Mouse (Mus musculus) CD4-positive, CD25-positive, alpha-beta regulatory T cell, adult 4 months (primary cell): ENCODE results near the gene Hist1h2bg. TPM values are rescaled to one million over a fixed set of nuclear protein-coding genes. Genes with fewer than 3 reads are reported as not detected.

Experiments
- polyA plus RNA-seq, 2 experiments: library from polyadenylated mRNA; unstranded; fragments of 100-300 nt; shearing (Covaris generic); gene quantifications; one replicate each; pipeline ENCODE4 v1.2.1; 2017

The Hist1h2bg gene
- polyA plus RNA-seq, 2 experiments from 2014 or later: 8.0 to 8.6 TPM

Other genes starting within 250 kb of the Hist1h2bg start
- 10 to 100 TPM; 29.6 to 34.2 TPM for gene Zfp322a, start 202.2 kb upstream of the Hist1h2bg start, polyA plus RNA-seq
- 10 to 100 TPM; 12.4 to 14.5 TPM for gene Abt1, start 147.5 kb upstream of the Hist1h2bg start, polyA plus RNA-seq
- not detected for gene Btn1a1, start 105.5 kb upstream of the Hist1h2bg start, polyA plus RNA-seq
- gene Btn2a2, start 82.5 kb upstream of the Hist1h2bg start, polyA plus RNA-seq: not detected
- 10 to 100 TPM in 1 of 2 experiments, 1 to 10 TPM in 1; 9.5 to 10.8 TPM for gene Hist1h4h, start 40.3 kb upstream of the Hist1h2bg start, polyA plus RNA-seq
- 1 to 10 TPM in 1 of 2 experiments, not detected in 1; 2.7 TPM for gene Hist1h2af, start 37.5 kb upstream of the Hist1h2bg start, polyA plus RNA-seq
- gene Hist1h3g, start 36.0 kb upstream of the Hist1h2bg start, polyA plus RNA-seq: not detected
- gene Hist1h2bh, start 28.0 kb upstream of the Hist1h2bg start, polyA plus RNA-seq: under 1 TPM; 0.41 to 0.66 TPM
- not detected for gene Hist1h3f, start 27.3 kb upstream of the Hist1h2bg start, polyA plus RNA-seq
- 1 to 10 TPM in 1 of 2 experiments, not detected in 1; 1.1 TPM for gene Hist1h4f, start 19.7 kb upstream of the Hist1h2bg start, polyA plus RNA-seq
- gene Hist1h1d, start 18.1 kb upstream of the Hist1h2bg start, polyA plus RNA-seq: under 1 TPM; 0.18 to 0.35 TPM
- gene Hist1h3e, start 9.0 kb upstream of the Hist1h2bg start, polyA plus RNA-seq: 1 to 10 TPM; 2.2 to 4.1 TPM
- 10 to 100 TPM; 12.3 to 17.6 TPM for gene Hist1h2ae, start 176 bp upstream of the Hist1h2bg start, polyA plus RNA-seq
- gene Hist1h2bf, start 2.8 kb downstream of the Hist1h2bg start, polyA plus RNA-seq: not detected
- under 1 TPM in 1 of 2 experiments, not detected in 1; 0.96 TPM for gene Hist1h2ad, start 3.0 kb downstream of the Hist1h2bg start, polyA plus RNA-seq
- not detected for gene Hist1h3d, start 4.4 kb downstream of the Hist1h2bg start, polyA plus RNA-seq
- gene Hist1h4d, start 10.2 kb downstream of the Hist1h2bg start, polyA plus RNA-seq: 10 to 100 TPM; 20.2 to 22.9 TPM
- gene Hist1h2be, start 49.7 kb downstream of the Hist1h2bg start, polyA plus RNA-seq: 1 to 10 TPM; 3.3 to 4.0 TPM
- 10 to 100 TPM; 10.6 to 11.3 TPM for gene Hist1h1e, start 51.2 kb downstream of the Hist1h2bg start, polyA plus RNA-seq
- under 1 TPM; 0.51 to 0.74 TPM for gene Hist1h2ac, start 112.6 kb downstream of the Hist1h2bg start, polyA plus RNA-seq
- 1 to 10 TPM; 4.0 to 4.2 TPM for gene Hist1h2bc, start 112.8 kb downstream of the Hist1h2bg start, polyA plus RNA-seq
- gene Hist1h1t, start 124.4 kb downstream of the Hist1h2bg start, polyA plus RNA-seq: not detected
- 1 to 10 TPM; 8.7 to 9.4 TPM for gene Hist1h4c, start 127.1 kb downstream of the Hist1h2bg start, polyA plus RNA-seq
- under 1 TPM; 0.57 to 0.69 TPM for gene Hfe, start 139.5 kb downstream of the Hist1h2bg start, polyA plus RNA-seq
- 10 to 100 TPM in 1 of 2 experiments, 1 to 10 TPM in 1; 8.9 to 10.5 TPM for gene Hist1h1c, start 167.4 kb downstream of the Hist1h2bg start, polyA plus RNA-seq
- 1 to 10 TPM in 1 of 2 experiments, not detected in 1; 1.3 TPM for gene Hist1h3c, start 174.2 kb downstream of the Hist1h2bg start, polyA plus RNA-seq
- 1 to 10 TPM in 1 of 2 experiments, not detected in 1; 2.9 TPM for gene Hist1h2bb, start 175.3 kb downstream of the Hist1h2bg start, polyA plus RNA-seq
- gene Hist1h2ab, start 179.7 kb downstream of the Hist1h2bg start, polyA plus RNA-seq: 1 to 10 TPM; 2.8 to 8.2 TPM
- gene Hist1h3b, start 180.9 kb downstream of the Hist1h2bg start, polyA plus RNA-seq: not detected
- 1 to 10 TPM in 1 of 2 experiments, not detected in 1; 5.4 TPM for gene Hist1h4b, start 185.6 kb downstream of the Hist1h2bg start, polyA plus RNA-seq
- gene Hist1h4a, start 189.8 kb downstream of the Hist1h2bg start, polyA plus RNA-seq: not detected
- gene Hist1h3a, start 191.0 kb downstream of the Hist1h2bg start, polyA plus RNA-seq: 1 to 10 TPM in 1 of 2 experiments, not detected in 1; 1.8 TPM
- 1 to 10 TPM; 2.6 to 3.4 TPM for gene Hist1h1a, start 192.3 kb downstream of the Hist1h2bg start, polyA plus RNA-seq
- gene Trim38, start 198.5 kb downstream of the Hist1h2bg start, polyA plus RNA-seq: not detected
- gene Slc17a2, start 235.6 kb downstream of the Hist1h2bg start, polyA plus RNA-seq: not detected